Mouse (Mus musculus) myocyte (in vitro differentiated cells): Measurements from ENCODE around the gene Dmbt1. TPM values are rescaled to one million over a fixed set of nuclear protein-coding genes. Genes with fewer than 3 reads are reported as not detected.
A peak's percentile ranks its signal among the peaks of the same experiment; 100 is the strongest.

Source experiments
- H3K27me3 ChIP-seq: one replicate; pipeline ENCODE4 v1.6.1; 2011; ENCODE audit not compliant: control insufficient read depth, insufficient read depth, insufficient read length
- H3K36me3 ChIP-seq: one replicate; pipeline ENCODE4 v1.6.1; 2011; ENCODE audit not compliant: control insufficient read depth, insufficient read depth
- H3K4me2 ChIP-seq: one replicate; pipeline ENCODE4 v1.6.1; 2011; ENCODE audit warnings: low read depth, control low read depth
- H3K4me3 ChIP-seq: one replicate; pipeline ENCODE4 v1.5.1; 2011; ENCODE audit warnings: mild to moderate bottlenecking, control low read depth, moderate library complexity
- H3K79me2 ChIP-seq: one replicate; pipeline ENCODE4 v1.6.1; 2011; ENCODE audit not compliant: control insufficient read depth, insufficient read depth
- H3ac ChIP-seq: one replicate; pipeline ENCODE4 v1.6.1; 2011; ENCODE audit not compliant: control insufficient read depth, insufficient read length
- CEBPB ChIP-seq: IDR thresholded peaks from 2 replicates; pipeline ENCODE4 v1.6.1; 2011; ENCODE audit warnings: mild to moderate bottlenecking, moderate library complexity; ENCODE audit not compliant: poor library complexity, insufficient read depth, severe bottlenecking
- E2F4 ChIP-seq: IDR thresholded peaks from one replicate; pipeline ENCODE4 v1.6.1; 2011; ENCODE audit warnings: mild to moderate bottlenecking, control low read depth, moderate library complexity; ENCODE audit not compliant: insufficient read depth
- MAX ChIP-seq: IDR thresholded peaks from one replicate; pipeline ENCODE4 v1.6.1; 2011; ENCODE audit warnings: low read depth, mild to moderate bottlenecking, control low read depth
- MYOD1 ChIP-seq, 3 experiments: IDR thresholded peaks; one replicate each; pipeline ENCODE4 v1.6.1; 2011; ENCODE audit warnings: control low read depth in 2 of 3, low read depth in 2 of 3, mild to moderate bottlenecking in 2 of 3, moderate library complexity in 1 of 3; ENCODE audit not compliant: insufficient read length in 2 of 3, control insufficient read depth in 1 of 3
- MYOG ChIP-seq, 3 experiments: IDR thresholded peaks; one replicate each; pipeline ENCODE4 v1.6.1; 2011; ENCODE audit warnings: control low read depth in 2 of 3, low read depth in 2 of 3, mild to moderate bottlenecking in 2 of 3; ENCODE audit not compliant: insufficient read length in 2 of 3, control insufficient read depth in 1 of 3, insufficient read depth in 1 of 3
- POLR2A ChIP-seq: IDR thresholded peaks from one replicate; pipeline ENCODE4 v1.6.1; 2011; ENCODE audit warnings: low read depth, mild to moderate bottlenecking, control low read depth, moderate library complexity; ENCODE audit not compliant: insufficient read length
- POLR2AphosphoS2 ChIP-seq: IDR thresholded peaks from one replicate; pipeline ENCODE4 v1.6.1; 2011; ENCODE audit warnings: low read depth, control low read depth; ENCODE audit not compliant: insufficient read length
- REST ChIP-seq: IDR thresholded peaks from one replicate; pipeline ENCODE4 v1.6.1; 2011; ENCODE audit warnings: mild to moderate bottlenecking, control low read depth, moderate library complexity; ENCODE audit not compliant: insufficient read depth, insufficient read length
- SRF ChIP-seq: IDR thresholded peaks from one replicate; pipeline ENCODE4 v1.6.1; 2011; ENCODE audit warnings: low read depth; ENCODE audit not compliant: control insufficient read depth, insufficient read length
- TCF12 ChIP-seq: IDR thresholded peaks from one replicate; pipeline ENCODE4 v1.6.1; 2011; ENCODE audit warnings: mild to moderate bottlenecking, control low read depth; ENCODE audit not compliant: poor library complexity, insufficient read depth, severe bottlenecking
- TCF3 ChIP-seq: IDR thresholded peaks from one replicate; pipeline ENCODE4 v1.6.1; 2011; ENCODE audit warnings: low read depth, control low read depth; ENCODE audit not compliant: insufficient read length
- USF1 ChIP-seq: IDR thresholded peaks from one replicate; pipeline ENCODE4 v1.6.1; 2011; ENCODE audit warnings: low read depth, mild to moderate bottlenecking, control low read depth, moderate library complexity
- polyA plus RNA-seq: library from polyadenylated mRNA; unstranded; fragments of >200 nt; fragmentation: generic; extraction: Trizol; gene quantifications from one replicate; pipeline ENCODE4 v1.2.1, GENCODE M21; 2012; ENCODE audit warnings: missing spikeins

Gene Dmbt1
- polyA plus RNA-seq, 1 experiment, result not detected

- no peaks in the 10 kb centered on the region for H3K27me3 ChIP-seq
- no peak overlapping the region for H3ac ChIP-seq
- H3K4me2 ChIP-seq, result no peak overlapping the region
- no peak overlapping the region for H3K4me3 ChIP-seq
- no peaks in the 10 kb centered on the region for H3K79me2 ChIP-seq
- peaks cover 15% of the 10 kb centered on the region for H3K36me3 ChIP-seq
- TF ChIP-seq SRF (no peak), CEBPB (no peak), E2F4 (no peak), MAX (no peak), MYOD1 (IDR thresholded peaks at IDR 0.05; ENCODE audit: control insufficient read depth in 1 of 3, insufficient read length in 2 of 3, low read depth in 2 of 3) (no peak), POLR2A (no peak), MYOG (IDR thresholded peaks at IDR 0.05; ENCODE audit: control insufficient read depth in 1 of 3, insufficient read depth in 1 of 3, insufficient read length in 2 of 3, low read depth in 2 of 3) (no peak), TCF3 (no peak), USF1 (no peak), REST (no peak), TCF12 (no peak), POLR2AphosphoS2 (no peak)
Observed at GRCm38 (mm10) chr7:130985716-130986115, 46.1 kb upstream of the Dmbt1 start.

- H3ac ChIP-seq, result no peak overlapping the region
- TF ChIP-seq POLR2AphosphoS2, result peak; percentile 37
- no peak for TF ChIP-seq REST
- no peaks in the 10 kb centered on the region for H3K79me2 ChIP-seq
- H3K36me3 ChIP-seq, result peaks cover 12% of the 10 kb centered on the region
- H3K4me2 ChIP-seq, result no peak overlapping the region
- no peaks in the 10 kb centered on the region for H3K27me3 ChIP-seq
- no peak overlapping the region for H3K4me3 ChIP-seq
Observed at GRCm38 (mm10) chr7:130988146-130988545, 43.7 kb upstream of the Dmbt1 start.

GRCm38 (mm10) chr7:130989371-130989770 is 42.5 kb upstream of the Dmbt1 start:
- TF ChIP-seq CEBPB (no peak), POLR2A (no peak)
- Histone ChIP-seq H3K36me3 (peaks cover 6% of the 10 kb centered on the region), H3K79me2 (no peaks in the 10 kb centered on the region), H3ac (no peak overlapping the region), H3K4me2 (no peak overlapping the region), H3K4me3 (no peak overlapping the region), H3K27me3 (no peaks in the 10 kb centered on the region)

DNA sequence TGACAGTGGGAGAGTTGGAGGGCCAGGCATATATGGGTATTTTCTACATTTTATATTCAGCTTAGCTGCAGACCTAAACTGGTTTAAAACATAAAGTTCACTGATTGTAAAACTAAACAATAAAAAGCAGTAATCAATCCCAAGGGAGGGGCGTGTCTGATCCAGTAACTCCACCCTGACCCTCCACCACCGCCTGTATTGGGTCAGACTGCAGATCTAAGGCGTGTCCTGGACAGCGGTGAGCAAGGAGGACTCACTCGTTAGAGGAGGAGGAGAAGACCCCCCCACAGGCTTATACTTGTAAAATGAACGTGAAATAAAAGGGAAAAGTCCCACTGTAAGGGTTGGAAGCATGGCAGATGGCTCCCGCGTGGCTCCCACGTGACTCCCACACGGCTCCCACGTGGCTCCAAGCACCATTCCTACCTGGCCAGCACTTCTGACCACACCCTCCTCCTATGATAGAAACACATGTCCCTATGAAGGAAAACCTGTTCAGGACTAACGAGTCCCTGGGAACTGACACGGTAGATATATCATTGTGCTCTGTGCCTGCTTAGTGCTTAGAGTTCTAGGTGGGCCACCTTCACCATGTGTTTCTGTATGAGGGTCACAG is 40.6 kb upstream of the Dmbt1 start:
- no peak overlapping the region for H3ac ChIP-seq
- no peak for TF ChIP-seq CEBPB
- TF ChIP-seq MAX, result no peak
- TF ChIP-seq TCF3, result no peak
- no peak for TF ChIP-seq POLR2AphosphoS2
- no peak for TF ChIP-seq SRF
- no peak for TF ChIP-seq MYOG (IDR thresholded peaks at IDR 0.05; ENCODE audit: control insufficient read depth in 1 of 3, insufficient read depth in 1 of 3, insufficient read length in 2 of 3, low read depth in 2 of 3)
- TF ChIP-seq MYOD1 (IDR thresholded peaks at IDR 0.05; ENCODE audit: control insufficient read depth in 1 of 3, insufficient read length in 2 of 3, low read depth in 2 of 3), result no peak
- TF ChIP-seq REST, result no peak
- TF ChIP-seq TCF12, result no peak
- no peak for TF ChIP-seq POLR2A
- no peak for TF ChIP-seq E2F4
- no peak for TF ChIP-seq USF1
- H3K36me3 ChIP-seq, result peaks cover 1% of the 10 kb centered on the region
- H3K4me3 ChIP-seq, result no peak overlapping the region
- H3K27me3 ChIP-seq, result no peaks in the 10 kb centered on the region
- H3K4me2 ChIP-seq, result no peak overlapping the region
- H3K79me2 ChIP-seq, result no peaks in the 10 kb centered on the region

GRCm38 (mm10) chr7:130993907-130994306 is 37.9 kb upstream of the Dmbt1 start:
- TF ChIP-seq TCF3, result no peak
- no peak for TF ChIP-seq CEBPB
- TF ChIP-seq MYOG (IDR thresholded peaks at IDR 0.05; ENCODE audit: control insufficient read depth in 1 of 3, insufficient read depth in 1 of 3, insufficient read length in 2 of 3, low read depth in 2 of 3), result no peak
- TF ChIP-seq SRF, result no peak
- no peak for TF ChIP-seq USF1
- no peak for TF ChIP-seq TCF12
- no peak for TF ChIP-seq E2F4
- TF ChIP-seq MYOD1 (IDR thresholded peaks at IDR 0.05; ENCODE audit: control insufficient read depth in 1 of 3, insufficient read length in 2 of 3, low read depth in 2 of 3), result no peak
- no peak for TF ChIP-seq POLR2A
- no peak for TF ChIP-seq POLR2AphosphoS2
- TF ChIP-seq MAX, result no peak
- no peak for TF ChIP-seq REST
- no peaks in the 10 kb centered on the region for H3K79me2 ChIP-seq
- H3ac ChIP-seq, result no peak overlapping the region
- no peak overlapping the region for H3K4me3 ChIP-seq
- no peaks in the 10 kb centered on the region for H3K27me3 ChIP-seq
- no peaks in the 10 kb centered on the region for H3K36me3 ChIP-seq
- H3K4me2 ChIP-seq, result no peak overlapping the region
